Mouse (Mus musculus) monocyte, adult 5-6 weeks (primary cell): ENCODE data around the gene Eps8. TPM values are rescaled to one million over a fixed set of nuclear protein-coding genes. Genes with fewer than 3 reads are reported as not detected.

Experiments
- ATAC-seq: fragments of 153-309, 156-312 bp; replicated peaks from 2 replicates; pipeline ENCODE4 v1.8.0; 2017; ENCODE audit warnings: mild to moderate bottlenecking; ENCODE audit not compliant: low TSS enrichment, insufficient number of reproducible peaks, severe bottlenecking, poor library complexity, low FRiP score
- total RNA-seq: library from RNA; stranded (forward); fragments of 200-1000, 200-491, 200-594 nt; gene quantifications from 3 replicates; pipeline ENCODE4 v1.2.3, GENCODE M21; 2017

Eps8 gene
- total RNA-seq, 1 experiment from 2014 or later = 55.6 TPM

DNA sequence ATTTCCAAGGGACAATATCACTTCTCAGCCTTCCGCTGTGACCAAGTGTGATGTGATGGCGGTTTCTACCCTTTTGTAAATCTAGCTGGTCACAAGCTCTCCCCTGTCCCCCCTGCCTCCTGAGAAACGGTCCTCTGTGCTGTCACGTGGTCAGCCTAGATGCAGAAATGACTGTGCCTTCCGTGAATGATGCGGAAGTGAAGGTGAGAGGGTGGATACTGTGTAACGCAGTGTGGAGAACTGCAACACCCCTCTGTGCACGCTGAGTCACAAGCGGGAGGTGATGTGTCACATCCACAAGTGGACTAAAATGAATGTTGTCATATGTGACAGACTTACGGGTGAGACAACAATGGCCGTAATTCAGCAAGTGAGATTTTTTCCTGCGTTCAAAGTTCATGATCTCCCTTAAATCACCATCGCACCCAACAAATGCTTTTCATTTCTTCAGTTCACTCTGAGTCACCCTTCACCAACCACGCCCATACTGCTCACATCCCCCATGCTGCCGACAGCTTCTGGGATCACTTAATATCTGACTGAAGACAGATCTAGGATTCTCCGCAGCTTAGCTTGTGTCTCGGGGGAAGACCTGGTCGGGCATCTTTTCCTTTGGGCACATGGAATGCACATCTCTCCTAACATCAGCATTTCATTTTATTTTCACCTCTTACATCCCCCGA lies 72.3 kb downstream of the Eps8 start:
- peak; percentile 89 for ATAC-seq

DNA sequence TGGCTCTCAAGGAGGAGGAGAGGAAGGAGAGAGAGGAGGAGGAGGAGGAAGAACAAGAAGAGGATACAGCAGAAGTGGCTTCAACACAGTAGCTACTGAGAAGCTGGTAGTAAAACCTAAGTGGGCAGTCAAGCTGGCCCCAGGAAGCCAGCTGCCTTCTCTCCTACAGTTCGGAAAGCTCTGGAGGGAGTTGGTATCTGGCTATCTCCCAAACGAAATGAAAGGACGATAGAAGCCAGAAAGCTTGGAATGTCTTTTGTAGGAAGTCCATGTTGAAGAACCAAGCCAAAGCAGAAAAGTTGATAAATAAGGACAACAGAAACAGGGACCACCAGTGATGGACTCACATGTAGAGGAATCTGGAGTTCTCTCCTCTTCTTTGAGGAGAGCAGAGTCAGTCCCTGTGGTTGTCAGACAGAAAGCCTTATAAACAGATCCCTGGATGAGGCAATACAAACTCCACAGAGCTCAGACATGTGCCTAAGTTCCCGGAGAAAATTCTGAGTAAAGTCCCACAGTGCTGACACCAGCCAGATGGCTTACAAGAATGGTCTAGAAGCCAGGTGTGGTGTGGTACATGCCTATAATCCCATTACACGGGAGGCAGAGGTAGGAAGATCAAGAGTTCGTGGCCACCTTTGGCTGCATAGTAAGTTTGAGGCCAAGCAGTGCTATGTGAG lies 73.2 kb downstream of the Eps8 start:
- no peak for ATAC-seq

DNA sequence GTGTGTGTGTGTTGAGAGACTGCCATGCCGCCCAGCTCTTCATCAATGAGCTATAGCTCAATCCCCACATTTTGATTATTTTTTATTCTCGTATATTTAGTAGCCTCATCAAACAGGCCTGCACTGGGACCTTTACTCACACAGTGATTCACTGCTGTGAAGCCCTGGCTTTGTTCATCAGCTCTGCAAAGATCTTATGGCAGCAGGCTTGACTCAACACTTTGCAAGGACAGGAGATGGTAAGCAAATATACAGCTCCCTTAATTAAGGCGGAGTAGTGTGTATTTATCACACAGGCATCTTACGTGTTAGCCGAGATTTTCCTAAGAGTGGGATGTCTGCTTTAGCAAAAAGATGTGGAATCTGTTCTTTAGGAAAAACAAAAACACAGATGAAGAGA lies 74.2 kb downstream of the Eps8 start:
- no peak for ATAC-seq

DNA sequence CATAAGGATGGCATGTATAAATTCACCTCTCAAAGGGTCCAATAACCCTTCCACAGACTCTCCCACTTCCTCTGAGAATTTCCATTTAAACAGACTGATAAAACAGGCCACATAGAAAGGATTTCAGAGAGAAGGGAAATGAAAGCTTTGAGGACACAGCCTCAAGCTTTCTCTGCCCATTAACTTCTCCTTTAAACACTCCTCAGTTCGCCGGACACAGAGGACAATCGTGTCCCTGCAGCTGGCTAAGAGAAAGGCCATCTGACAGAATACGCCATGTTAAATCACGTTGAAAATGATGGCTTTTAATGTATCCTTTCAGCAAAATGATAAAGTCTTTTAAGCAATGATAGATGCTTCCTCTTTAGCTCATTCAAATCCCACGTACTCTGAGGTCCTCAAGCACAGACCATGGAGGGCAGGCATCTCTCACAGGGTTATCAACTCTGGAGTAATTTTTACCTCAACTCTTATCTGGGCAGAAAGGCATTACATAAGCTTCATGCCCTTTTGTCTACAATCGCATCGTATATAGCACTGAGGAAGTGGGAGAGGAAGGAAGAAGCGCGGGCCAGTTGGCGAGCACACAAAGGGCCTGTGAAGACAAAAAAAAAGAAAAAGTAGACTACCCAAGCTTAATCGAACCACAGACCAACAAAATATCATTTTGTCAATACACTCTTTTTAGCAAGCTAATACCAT lies 77.9 kb downstream of the Eps8 start:
- ATAC-seq = 0 out of 2 replicates have a peak, but pooled peaks have one; percentile 7

DNA sequence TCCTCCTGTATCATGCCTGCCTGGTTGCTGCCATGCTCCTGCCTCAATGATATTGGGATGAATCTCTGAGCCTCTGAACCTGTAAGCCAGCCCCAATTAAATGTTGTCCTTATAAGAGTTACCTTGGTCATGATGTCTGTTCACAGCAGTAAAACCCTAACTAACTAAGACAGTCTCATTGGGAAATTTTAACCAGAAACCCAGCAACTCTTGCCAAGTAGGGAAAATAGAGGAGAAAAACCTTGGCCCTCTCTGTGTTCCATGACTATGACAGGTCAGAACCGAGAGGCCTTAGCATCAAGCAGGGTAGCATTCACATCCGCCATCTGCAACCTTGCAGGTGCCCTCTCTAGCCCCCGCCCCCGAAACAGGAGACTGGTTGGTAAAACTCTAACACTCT lies 78.6 kb downstream of the Eps8 start:
- no peak for ATAC-seq

DNA sequence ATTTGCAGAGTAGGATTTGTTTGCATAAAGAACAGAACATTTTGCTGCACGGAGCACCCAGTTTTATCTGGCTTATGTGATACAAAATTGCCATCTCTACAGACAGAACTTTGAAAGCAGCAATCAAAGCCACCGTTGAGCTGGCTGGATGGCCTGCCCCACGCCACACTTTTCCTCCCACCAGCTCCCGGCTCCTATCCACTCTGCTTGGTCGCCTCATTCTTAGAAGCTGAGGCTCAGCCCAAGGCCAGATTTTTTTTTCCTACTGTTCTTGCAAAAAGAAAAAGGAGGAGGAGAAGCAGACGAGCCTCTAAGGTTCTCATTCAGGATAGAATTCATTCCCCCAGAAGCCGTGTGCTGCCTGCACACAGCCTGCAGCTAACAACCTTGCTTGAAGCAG lies 80.8 kb downstream of the Eps8 start:
- ATAC-seq = no peak

DNA sequence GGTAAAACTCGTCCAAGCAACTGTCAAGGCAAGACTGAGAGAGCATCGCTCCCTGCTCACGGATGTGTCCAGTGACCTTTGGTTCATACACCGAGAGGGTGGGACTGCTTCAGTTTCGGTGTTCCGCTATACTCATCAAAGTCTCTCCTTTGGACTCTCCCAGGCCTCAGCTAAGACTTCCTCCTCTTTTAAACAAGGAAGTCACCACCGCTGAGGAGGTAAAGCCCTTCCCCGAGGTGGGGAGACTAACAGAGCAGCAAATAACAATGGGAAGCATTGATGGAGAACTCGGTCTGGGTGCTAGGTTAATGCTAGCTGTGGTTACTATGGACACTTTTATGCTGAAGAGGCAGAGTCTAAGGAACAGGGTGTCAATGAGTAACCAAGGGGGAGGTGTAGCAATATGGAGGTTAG lies 84.0 kb downstream of the Eps8 start:
- ATAC-seq = peak; percentile 84

DNA sequence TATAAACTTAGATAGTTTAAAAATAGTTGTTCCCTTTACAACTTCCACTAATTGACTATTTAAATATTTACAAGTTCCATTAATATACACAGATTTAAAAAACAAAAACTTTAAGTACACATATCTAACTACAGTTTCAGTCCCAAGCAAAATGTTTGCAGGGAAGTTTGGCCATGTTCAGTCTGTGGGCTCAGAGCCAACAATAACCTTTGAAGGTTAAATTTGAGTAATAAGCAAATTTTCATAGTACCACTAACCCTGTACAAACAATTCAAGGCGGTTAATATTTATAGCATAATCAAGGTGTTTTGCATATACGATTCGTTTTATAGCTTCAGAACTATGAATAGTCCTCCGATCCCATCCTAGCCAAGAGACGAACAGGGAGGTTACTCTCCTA lies 84.7 kb downstream of the Eps8 start:
- ATAC-seq = no peak

DNA sequence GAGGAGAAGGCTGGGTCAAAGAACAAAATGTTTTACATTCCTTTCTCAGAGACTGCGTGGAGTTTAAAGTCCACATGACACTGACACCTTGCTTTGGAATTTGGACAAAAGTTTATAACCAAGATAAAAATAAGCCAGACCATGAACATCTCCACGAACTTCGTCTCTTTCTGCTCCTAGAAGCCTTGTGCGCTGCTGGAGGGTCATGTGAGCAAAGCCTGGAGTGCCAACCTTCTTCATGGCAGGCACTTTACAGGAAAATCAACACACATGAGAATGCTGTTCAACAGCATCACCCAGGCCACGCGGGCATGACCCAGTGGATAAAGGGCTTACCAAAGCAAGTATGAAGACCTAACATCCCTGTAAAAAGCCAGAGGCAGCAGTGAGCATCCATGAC lies 85.6 kb downstream of the Eps8 start:
- no peak for ATAC-seq

DNA sequence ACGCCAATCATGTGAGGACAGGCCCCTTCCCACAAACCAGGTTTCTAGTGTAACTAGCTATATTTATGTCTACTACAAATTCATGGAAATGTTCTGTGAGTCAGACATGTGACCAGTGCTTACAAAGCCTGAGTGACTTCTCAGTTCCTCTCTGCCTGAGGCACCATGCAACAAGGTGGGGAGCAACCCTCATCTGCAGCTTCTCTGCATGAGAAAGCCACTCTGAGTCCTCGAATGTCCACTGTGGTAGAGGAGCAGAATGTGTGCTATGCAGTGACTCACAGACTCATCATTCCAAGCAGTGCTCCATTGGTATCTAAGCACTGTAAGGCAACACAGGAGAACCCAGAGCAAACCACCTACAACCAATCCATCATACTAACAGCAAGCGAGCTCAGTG lies 88.8 kb downstream of the Eps8 start:
- no peak for ATAC-seq

DNA sequence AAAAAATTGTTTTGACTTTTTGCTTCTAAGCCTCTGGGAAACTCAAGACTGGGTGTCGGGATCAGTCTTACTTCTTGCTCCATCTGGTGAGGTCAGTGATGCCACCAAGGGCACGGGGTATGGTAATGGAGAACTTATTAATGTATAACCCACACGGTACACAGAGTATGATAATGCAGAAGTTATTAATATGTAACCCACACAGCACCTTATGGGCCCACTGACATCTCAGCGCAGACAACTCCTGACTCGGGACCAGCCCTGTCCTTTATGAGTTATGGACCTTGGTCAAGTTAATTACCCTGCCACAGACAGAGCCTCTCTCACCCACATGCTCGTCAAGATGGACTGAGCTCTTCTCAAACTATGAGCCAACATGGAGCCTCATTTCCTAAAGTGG lies 89.2 kb downstream of the Eps8 start:
- 0 out of 2 replicates have a peak, but pooled peaks have one; percentile 11 for ATAC-seq

DNA sequence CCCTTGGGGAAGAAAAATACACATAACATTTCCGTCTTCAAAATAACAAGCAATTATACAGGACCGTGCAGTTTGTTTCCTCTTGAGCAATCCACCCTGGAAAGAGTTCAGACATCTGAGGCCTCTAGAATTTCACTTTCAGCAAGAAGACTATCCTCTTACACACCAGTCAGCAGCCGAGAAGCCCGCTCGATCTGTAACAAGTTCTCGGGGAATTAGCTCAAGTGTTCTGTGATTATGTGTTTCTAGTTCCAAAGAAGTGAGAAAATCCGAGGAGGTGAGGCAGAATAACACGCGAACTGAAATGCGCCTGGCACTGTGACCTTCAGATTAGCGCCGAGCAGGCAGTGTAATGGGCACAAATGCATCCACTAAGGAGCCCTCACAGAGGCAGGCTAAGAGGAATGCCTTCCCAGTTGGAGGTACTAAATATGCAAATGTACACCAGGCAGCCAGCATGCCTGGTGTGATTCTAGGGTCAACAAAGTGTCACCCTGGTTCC lies 94.3 kb downstream of the Eps8 start:
- no peak for ATAC-seq

DNA sequence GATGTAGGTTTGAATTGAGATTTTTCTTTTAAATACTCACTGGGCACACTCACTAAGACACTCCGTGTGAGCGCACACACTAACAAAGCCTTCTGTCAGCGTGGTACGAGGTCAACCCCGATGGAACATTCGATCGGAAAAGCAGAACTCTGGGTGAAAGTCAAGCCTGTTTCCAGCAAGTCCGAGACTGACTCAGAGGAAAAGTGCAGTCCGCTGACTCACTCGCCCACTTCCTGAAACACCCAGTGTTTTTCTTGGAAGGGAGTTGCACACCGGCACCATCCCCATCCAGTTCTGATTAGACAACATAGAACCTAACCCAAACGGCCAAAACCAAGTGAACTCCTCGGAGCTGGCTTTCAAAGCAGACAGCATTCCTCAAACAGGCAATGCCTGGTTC lies 95.8 kb downstream of the Eps8 start:
- ATAC-seq = peak; percentile 59

DNA sequence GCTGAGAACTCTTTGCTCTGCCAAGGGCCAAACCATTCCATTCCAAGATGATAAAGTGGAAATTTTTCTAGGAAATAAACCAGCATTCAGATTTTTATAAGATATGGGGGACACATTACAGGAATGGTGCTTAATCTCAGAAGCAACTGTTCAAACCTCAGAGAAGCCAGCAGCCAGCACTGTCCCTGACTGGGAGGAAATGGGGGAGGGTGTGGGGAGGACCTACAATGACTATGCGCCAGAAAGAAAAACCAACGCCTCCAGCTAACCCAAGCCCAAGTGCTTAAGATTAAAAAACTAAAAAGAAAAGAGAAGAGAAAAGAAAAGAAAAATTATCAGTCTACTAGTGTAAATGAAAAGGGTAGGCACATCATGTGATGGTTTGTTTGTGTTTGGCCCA lies 97.0 kb downstream of the Eps8 start:
- ATAC-seq = no peak

DNA sequence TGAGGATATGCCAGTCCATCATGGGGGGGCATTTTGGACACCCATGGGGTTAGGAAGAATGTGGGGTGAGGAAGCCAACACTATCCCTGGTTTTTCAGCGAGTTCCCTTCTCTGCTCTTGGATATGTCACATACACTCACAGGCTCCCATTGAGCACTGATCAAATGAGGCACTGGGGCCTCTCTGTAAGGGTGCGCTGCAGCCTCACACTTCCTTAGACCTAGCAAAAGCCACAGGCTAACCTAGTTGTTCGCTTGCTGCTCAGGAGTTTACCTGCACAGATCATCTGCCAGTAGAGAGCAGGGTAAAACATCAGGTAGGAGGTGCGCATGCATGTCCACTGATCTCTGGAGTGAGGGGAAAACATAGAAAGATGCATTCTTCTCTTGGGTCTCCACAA lies 97.5 kb downstream of the Eps8 start:
- no peak for ATAC-seq

DNA sequence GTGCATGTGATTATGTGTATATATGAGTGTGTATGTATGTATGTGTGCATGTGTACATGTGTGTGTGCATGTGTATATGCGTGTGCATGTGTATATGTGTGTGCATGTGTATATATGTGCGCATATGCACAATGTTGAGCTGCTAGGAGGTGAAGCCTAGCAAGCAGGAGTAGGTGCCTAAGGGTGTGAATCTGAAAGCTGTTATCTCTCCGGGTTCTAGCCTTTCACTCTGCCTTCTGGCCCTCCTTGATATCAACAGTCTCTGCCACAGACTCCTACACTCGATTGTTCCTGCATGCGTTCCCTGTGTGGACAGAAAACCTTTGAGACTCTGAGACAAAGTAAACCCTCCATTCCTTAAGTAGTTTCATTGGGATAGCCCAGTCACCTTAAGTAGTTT lies 98.0 kb downstream of the Eps8 start:
- ATAC-seq = no peak

DNA sequence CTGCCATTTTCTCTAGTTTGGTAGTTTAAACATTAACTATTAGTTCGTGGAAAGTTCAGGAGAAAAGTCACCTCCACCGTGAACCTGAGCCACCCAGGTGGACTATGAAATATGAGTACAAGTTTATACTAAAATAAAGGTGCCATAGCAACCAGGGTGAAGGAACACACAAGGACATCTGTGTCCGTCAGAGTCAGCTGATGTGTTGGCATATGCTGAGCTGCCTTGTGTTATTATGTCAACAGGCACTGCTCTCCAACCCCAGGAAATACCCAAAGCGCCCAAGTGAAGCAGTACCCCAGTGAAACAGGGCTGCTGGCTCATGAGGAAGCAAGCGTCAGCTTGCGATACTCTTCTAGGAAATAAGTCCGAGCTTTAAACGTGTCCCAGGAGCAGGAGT lies 104.5 kb downstream of the Eps8 start:
- no peak for ATAC-seq

DNA sequence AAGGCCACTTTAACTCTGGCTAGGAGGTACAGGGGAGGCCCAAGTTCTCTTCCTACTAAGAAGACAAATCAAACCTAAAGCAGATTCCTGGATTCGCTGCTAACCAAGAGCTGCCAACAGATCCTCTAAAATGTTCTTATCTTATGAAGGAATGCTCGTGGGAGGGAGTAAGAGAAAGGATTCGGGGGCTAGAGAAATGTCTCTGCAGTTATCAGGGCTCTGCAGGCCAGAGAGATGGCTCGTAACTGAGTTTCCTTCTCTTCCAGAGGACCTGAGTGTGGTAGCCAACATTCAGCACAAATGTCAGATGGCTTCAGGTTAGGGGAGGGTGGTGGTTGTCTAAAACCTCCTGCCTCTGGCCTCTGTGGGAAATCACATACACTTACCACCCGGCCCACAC lies 106.1 kb downstream of the Eps8 start:
- ATAC-seq = no peak

DNA sequence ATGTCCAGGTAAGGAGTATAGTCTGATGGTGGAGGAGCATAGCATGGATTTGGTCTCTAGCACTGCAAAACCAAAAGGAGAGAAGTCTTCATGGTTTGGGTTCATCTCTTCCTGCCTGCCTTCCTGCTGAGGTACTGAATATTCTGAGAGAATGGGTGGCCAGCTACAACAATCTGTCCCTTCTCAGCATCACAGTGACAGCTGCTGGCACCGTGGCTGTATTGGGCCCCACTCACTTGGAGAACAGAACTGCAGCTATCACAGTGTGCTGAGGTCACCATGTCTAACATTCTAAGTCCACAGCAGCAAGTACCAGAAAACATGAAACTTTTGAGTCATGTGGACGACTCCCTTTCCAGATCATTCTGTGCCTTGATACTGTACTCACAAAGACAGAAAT lies 107.1 kb downstream of the Eps8 start:
- ATAC-seq = no peak

DNA sequence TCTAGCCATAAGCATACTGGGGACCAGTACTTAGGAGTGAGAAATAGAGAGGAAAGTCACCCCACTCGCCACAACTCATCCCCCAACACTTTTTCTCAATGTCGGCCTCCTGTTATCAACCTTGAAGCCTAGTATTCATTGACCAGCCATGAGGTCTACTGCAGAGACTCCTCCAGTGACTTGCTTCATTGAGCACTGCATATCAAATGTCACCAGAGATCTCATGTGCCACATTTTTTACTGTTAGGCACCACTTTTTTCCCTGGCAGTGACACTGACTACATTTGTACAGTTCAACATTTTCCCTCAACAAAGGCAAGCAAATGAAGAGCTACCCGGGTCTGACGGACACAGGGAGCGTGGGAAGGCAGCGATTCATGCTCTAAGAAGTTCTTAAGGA lies 108.6 kb downstream of the Eps8 start:
- no peak for ATAC-seq
